Mouse (Mus musculus): ENCODE measurements at regions not wholly inside any gene's neighbourhood (a gene's known extent, or its start where the extent isn't known, plus 50 kb on each side); places are given as distances from the start of the nearest gene placed in this dataset.

GRCm38 (mm10) chr14:66501995-66502394 lies 493.0 kb upstream of the Gulo start:
- TF ChIP-seq POLR2A (IDR thresholded peaks at IDR 0.05; ENCODE audit: borderline replicate concordance, low read depth, low read length) (no peak), CTCF (IDR thresholded peaks at IDR 0.05; ENCODE audit: low read depth, low read length) (no peak)

Data from bone marrow macrophage, adult 2 months (primary cell).